Comparison of ENCODE assay signal across 10 mouse cellular contexts in the genomic region with DNA sequence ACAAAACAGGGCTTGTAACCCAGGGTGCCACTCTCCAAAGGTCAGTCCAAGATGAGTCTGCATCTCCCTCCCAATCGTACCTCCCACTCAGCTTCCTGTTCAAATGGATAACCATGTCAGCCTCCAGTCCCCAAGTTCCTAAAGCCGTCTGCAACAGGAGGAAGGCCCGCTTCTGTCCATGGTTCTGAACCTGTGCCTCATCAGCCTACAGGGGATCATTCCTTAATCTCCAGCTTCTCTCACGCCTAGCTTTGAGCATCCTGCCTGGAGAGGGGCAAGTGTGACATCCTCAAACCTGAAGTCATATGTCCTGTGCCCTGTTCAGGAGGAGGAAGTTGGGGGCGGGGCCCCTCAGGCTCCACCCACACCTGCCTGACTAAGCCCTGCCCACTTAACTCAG. TPM values are rescaled to one million over a fixed set of nuclear protein-coding genes. Genes with fewer than 3 reads are reported as not detected.
DNase-seq lines count a peak whose midpoint lies in the region; ATAC-seq lines count a peak whose summit lies in the region.
"Had no signal": no experiment of that assay in that cellular context is flagged by ENCODE, and none has a peak within 500 bp of the region (broad histone marks: within the 10 kb centered on the region; RNA-seq: fewer than 3 reads in every experiment).

No protein-coding gene starts in this region.

- DNase-seq in heart, postnatal 4 days, result peak; percentile 41
- no peak for DNase-seq in heart, adult 8-10 months (ENCODE audit: low spot score)
- peak; percentile 14 for DNase-seq in lung, postnatal 10 days
- no peak for DNase-seq in lung, postnatal 4 days
- peak; percentile 40 for DNase-seq in embryo, embryonic 9.5 days (ENCODE audit: extremely low spot score)
- DNase-seq in retina, postnatal 1 day, result peak; percentile 35
- DNase-seq in frontal cortex, adult 2 months (ENCODE audit: extremely low spot score in 1 of 2, low spot score in 1 of 2), result no peak
- DNase-seq: cerebellum, adult 2 months; lung, adult 2 months had no signal

- ATAC-seq in CD4-positive, CD25-positive, alpha-beta regulatory T cell, adult 4 months, result no peak

RNA-seq across cellular contexts. Expression of a gene that starts 15.7 kb away (rescaled TPM):
- total RNA-seq in heart, postnatal 4 days (2021), result under 1 TPM; 0.09 to 0.12 TPM
- total RNA-seq in heart, adult 8-10 months (2022), result under 1 TPM in 3 of 4 experiments, not detected in 1; 0.14 to 0.19 (median 0.16) TPM
- 108 and 125 TPM in 2 replicates for polyA plus RNA-seq in frontal cortex, adult 2 months (2012; rRNA removed)
- polyA plus RNA-seq in CD4-positive, CD25-positive, alpha-beta regulatory T cell, adult 4 months (2017; shearing (Covaris generic)), result not detected

Comparison
In these comparisons a context has a peak if more than half of its experiments do, and no peak if none do; other contexts are left out.
1. DNase-seq: peak in heart, postnatal 4 days (single experiment), lung, postnatal 10 days (single experiment), embryo, embryonic 9.5 days (single experiment) and retina, postnatal 1 day (single experiment); none in heart, adult 8-10 months (single experiment), lung, postnatal 4 days (0 of 2) and frontal cortex, adult 2 months (0 of 2).